Mouse (Mus musculus): Measurements from ENCODE around the gene Naaladl2. TPM values are rescaled to one million over a fixed set of nuclear protein-coding genes. Genes with fewer than 3 reads are reported as not detected.

Naaladl2 gene
- total RNA-seq, 2 experiments from 2014 or later: not detected

DNA sequence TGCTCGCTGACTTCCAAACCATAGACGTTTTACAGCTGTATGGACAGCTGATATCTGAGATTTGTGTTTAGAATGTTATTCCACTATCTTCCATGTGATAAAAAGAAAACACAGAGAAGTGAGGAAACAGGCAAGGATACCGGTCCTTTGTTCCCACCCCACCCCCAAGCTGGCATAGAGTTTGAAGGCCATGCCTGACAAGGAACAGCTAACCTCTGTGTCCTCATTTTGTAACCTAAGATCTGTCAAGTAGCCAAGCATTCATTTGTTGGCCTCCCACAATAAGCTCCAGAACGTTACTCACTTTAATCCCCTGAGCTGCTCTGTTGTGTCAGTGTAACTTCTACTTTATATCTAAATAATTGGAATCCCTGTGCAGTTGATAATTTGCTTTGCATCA is 161.9 kb downstream of the Naaladl2 start:
- ATAC-seq (replicated peaks; ENCODE audit: poor library complexity, severe bottlenecking): no peak

DNA sequence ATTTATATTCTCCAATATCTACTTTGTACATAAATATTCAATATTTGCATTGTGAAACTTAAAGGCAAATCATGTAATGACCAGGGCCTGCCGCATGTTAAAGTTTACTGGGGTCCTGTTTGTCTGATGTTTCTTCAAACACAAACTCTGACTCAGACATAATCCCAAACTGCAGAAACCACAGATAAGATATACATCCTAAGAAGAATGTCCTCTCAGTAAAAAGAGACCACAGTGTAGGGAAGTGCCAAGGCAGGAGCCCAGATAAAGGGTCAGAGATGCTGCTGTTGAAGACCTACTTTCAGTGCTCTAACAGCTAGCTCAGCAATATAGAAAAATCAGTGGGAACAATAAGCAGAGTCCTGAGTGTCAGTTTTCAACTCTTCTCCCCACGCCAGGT is 201.9 kb downstream of the Naaladl2 start:
- no peak for ATAC-seq (replicated peaks; ENCODE audit: poor library complexity, severe bottlenecking)

DNA sequence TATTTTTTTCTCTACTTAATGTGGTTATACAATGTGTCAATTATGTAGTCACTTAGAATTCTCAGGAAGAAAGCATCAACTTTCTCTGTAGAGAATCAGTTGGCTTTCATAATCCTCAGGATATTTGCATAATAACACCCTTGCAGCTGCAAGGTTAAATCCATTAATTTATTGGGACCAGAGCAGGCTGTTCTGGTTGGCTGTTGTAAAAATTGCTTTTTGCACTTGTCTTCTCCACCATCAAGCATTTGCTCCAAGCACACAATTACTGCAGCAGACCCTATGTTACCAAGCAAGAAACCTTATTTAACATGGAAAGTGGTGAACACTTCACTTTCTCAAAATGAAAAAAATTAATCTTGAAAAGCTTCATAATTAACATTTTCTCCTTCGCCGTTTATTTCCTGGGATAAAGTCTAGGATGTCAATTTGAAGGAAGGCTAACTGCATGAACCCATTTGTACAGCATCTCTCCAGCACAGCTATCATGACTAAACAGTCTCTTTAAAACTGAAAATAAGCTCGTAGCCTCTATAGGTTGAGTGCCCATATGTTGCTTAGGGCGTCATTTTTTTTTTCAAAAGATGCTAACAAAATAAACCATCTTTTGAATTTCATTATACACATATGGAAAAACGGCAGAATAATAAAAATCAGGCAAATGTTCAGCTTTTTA is 205.4 kb downstream of the Naaladl2 start:
- no peak for ATAC-seq (replicated peaks; ENCODE audit: poor library complexity, severe bottlenecking)

DNA sequence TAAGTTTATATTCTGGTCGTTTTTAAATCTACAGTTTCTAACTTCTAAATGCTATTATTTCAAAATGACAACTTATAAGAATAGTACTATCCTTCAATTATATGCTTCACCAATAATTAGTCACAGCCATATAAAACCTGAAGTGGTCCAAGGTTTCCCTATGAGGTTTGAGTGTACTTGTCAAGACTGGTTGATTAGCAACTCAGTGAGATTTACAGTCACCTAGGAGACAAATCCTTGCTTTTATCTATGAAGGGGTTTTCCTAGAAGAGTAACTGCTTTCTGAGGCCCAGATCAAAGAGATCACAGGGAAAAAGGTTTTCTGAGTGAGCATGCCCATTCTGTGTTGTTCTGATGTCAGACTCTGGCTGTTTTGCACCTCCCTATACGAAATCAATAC is 222.2 kb downstream of the Naaladl2 start:
- ATAC-seq (replicated peaks; ENCODE audit: poor library complexity, severe bottlenecking): no peak

DNA sequence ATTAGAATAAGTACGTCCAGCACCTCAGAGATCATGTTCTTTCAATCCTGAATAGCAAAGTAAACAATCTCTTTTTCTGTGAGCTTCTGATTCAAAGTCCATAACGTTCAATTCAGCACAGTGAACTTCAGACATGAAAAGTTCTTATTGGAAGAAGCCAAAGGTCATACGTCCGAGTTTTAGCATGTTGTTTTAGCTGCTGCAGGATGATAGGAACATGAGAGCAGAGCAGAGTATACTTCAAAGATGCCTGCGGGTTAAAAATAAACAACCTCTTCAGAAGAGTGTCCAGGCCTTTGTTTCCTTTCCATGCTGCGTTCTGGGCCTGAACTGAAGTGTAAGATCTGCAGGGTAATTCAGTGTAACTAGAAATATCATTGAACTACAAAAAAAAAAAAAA is 222.7 kb downstream of the Naaladl2 start:
- no peak for ATAC-seq (replicated peaks; ENCODE audit: poor library complexity, severe bottlenecking)

DNA sequence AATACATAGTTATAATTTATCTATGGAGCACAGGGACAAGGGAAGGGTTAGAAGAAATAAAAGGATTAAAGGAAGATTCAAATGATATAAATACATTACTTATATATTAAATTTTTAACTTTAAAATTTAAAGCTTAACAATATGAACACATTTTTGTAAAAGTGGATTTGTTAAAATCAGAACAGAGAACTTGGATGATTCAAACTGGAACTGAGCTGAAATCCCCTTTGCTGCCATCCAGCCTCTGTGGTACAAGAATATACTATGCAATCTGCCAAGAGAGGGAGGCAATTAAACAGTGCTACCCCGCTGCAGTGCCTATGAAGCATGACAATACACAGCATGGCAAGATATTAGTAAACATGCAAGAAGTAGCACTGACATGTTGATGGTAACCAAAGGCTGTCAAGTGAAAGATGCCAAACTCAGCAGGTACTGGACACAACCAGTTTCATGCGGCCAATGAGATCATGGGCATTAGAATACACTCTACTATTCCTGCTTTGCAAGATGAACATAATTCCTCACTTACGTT is 238.6 kb downstream of the Naaladl2 start:
- no peak for ATAC-seq (replicated peaks; ENCODE audit: poor library complexity, severe bottlenecking)

DNA sequence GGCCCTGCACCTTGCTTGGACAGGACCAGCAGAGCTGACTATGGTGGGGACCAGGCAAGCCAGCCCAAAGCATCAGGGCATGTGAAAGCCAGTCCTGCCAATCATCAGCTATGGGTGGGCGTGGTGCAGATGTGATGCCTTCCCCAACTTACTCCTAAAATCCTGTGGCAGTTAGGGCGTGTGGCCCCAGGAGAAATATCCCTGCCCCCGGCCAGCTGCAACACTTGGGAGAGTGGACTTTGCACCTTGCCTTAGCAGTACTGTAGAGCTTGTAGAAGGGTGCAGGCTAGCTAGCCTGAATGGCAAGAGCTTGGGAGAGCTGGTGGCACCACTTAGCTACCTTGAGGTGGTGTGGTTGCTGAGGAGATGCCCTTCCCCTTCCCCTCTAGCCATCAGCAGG is 255.3 kb downstream of the Naaladl2 start:
- no peak for ATAC-seq (replicated peaks; ENCODE audit: poor library complexity, severe bottlenecking)

DNA sequence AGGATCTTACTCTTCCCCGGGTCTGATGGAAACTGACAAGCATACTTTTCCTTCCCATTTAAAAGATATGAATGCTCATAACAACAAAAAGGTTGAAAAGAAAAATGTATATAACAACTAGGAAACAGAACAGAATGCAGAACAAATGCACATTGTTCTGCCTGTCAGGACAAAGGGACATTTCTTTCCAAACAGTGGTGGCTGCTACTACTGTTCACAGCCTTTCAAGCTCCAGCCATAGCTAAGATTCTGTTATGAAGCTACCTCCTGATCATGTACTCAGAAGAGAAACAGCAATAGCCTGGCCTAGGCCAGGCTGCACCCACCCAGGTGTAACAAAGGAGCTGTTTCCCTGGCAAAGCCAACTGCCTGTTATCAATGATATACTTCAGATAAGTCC is 271.8 kb downstream of the Naaladl2 start:
- ATAC-seq (replicated peaks; ENCODE audit: poor library complexity, severe bottlenecking): no peak

DNA sequence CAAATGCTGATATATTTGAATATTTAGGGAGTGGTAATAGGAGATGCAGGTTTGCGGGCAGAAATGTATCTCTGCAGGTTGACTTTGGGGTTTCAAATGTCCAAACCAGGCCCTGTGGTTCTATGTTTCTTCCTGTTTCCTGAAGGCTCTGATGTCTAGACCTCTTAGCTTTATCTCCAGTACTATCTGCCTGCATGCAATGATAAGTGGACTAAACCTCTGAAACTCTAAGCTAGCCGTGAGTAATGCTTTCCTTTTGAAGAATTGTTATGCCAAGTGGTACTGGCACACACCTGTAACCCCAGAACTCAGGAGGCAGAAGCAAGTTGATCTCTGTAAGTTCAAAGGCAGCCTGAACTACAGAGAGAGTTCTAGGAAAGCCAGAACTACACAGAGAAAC is 291.1 kb downstream of the Naaladl2 start:
- no peak for ATAC-seq (replicated peaks; ENCODE audit: poor library complexity, severe bottlenecking)

DNA sequence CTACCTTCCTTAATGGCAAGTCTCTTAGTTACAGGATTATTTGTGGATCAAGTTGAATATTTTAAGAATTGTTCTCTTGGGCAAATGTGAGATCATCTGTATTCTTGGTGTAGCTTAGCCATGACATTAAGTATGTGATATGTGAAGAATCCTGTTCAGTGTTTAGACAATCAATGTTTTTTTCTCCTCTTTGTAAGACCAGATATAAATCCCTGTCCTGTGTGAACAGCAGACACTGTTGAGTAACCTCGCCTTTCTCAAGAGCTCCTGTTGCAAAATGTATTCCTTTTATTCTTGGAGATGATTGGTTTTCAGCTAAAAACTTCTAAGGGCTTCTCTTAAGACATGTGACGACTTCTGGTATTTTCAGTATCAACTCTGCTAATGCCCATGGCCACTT is 347.3 kb downstream of the Naaladl2 start:
- no peak for ATAC-seq (replicated peaks; ENCODE audit: poor library complexity, severe bottlenecking)

DNA sequence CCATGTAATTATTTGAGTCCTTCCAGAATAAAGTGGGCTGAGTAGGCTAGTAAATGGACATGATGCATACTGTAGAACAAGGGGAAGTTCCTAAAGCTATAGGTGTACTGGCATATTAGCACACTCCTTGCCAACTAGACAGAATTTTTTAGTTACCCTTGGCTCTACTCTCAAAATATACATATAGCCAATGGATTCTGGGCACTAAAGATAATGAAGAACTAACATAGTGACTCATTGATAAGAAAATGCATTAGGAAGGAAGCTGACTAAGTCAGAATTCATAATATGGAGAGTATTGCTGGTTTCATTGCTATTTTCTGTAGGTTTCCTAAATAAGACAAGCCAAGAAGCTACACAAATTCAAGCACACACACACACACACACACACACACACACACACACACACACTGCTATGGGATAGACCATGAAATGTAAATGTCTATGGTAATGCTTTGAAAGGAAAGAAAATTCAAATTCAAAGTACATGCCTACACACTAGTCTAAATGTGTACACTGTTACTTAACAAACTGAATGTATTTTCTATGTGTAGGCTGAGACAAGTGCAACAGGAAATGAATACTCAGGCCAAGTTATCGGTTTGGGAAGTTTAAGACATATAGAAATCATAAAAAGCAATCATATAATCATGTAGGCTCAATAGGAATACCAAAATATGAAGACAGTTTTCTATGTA is 356.5 kb downstream of the Naaladl2 start:
- ATAC-seq (replicated peaks; ENCODE audit: poor library complexity, severe bottlenecking): no peak

DNA sequence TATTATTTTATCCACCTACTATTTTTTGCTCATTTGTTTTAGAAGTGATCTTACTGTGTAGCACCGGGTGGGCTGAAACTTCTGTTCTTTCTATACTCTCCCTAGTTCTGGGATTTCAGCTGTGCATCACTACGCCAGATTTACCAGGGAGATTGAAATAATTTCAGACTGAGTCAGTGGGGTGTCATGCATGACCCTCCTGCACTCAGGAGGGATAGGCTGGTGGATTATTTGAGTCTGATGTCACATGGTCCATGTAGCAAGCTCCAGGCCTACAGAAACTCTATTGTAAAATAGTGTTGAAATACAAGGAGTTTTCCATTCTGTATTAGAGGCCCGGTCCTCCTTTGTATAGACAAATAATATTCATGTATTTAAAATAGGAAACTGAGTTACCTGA is 360.0 kb downstream of the Naaladl2 start:
- ATAC-seq (replicated peaks; ENCODE audit: poor library complexity, severe bottlenecking): no peak

DNA sequence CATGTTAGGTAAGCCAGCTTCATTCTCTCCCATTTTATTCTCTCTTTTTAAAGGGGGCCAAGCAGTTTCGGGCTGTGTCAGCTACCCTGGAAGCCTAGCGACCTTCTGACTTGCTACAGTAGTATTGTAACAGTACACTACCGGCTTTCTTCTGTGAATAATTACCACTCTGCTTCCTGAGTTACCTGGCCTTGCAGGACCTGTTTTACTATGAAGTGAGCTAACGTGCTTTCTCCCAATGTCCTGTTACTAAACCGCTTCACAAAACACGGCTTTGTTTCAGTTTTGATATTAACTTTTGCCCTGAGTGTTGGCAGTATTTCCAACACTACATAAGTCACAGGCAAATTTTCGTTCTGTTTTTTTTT is 360.6 kb downstream of the Naaladl2 start:
- no peak for ATAC-seq (replicated peaks; ENCODE audit: poor library complexity, severe bottlenecking)

DNA sequence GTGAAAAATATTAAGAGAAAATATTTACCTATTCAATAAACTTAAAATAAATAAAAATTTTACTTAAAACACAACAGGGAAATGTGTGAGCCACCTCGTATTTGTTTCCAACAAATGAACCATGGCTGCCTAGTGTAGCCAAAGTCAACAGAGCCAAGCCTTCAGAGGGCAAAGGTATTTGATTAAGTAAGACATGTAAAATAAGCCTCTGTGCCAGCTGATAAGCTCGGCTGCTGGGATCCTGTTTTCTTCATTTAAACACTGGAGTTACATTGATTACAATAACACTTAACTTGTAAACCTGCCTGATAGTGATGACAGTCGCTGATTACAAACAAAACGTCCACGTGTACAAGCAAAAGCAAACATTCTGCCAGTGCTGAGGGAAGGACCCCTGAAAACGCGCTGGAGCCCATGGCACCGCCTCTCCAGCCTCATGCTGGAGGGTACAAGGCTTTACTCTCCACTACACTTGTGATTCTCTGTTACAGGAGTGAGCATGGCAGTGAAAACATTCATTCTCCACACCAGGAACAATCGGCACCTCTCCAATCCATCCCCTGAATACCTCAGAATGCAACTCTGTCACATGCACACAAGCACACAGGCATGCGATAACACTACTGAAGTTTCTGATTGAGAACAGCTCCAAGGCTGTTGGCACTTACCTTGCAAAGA is 361.1 kb downstream of the Naaladl2 start:
- no peak for ATAC-seq (replicated peaks; ENCODE audit: poor library complexity, severe bottlenecking)

DNA sequence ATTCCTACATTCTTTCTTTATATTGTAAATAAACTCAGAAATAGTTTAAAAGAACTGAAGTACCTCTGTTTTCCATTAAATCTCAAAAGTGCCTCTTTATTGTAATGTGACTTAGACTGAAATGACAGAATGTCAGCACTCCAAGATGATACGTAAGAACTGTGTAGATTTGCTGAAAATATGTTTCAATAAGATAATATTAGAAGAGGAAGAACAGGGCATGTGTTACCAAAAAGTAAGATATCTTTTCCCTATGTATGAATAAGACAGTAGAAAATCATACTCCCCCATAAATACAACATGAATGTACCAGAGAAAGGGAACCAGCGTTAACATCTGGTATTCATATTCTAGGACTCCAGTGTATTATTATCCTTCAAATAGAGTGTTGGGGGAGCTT is 362.4 kb downstream of the Naaladl2 start:
- no peak for ATAC-seq (replicated peaks; ENCODE audit: poor library complexity, severe bottlenecking)

DNA sequence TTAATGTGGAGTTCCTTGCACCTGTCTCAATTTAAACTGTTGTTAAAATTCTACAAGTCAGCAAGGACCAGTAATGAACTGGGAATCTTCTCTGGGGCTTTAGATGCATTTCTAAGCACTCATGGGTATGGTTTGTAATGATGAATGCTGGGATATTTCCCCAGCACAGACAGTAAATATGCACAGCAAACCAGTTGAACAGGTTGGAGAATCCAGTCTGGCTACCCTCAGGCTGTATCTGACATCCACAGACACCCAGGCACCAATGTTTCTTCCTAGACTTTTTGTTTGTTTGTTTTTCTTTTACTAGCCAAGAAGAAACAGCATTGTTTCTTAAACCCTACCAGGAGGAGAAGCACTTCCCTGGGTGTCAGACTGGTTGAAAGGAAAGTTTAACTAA is 365.6 kb downstream of the Naaladl2 start:
- no peak for ATAC-seq (replicated peaks; ENCODE audit: poor library complexity, severe bottlenecking)

DNA sequence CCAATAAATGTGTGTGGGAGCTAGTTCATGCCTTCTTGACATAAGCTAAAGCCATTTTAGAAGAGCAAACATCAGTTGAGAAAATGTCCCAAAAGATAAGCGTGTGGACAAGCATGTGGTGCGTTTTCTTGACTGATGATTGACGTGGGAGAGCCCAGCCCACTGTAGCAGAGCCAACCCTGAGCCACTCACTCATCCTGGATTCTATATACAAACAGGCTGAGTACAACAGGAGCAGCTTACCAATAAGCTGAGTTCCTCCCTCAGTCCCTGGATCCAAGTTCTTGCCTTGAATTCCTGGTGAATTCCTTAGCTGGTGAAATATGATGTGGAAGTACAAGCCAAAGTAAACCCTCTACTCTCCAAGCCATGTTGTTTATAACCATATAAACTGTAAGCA is 395.0 kb downstream of the Naaladl2 start:
- ATAC-seq (replicated peaks; ENCODE audit: poor library complexity, severe bottlenecking): no peak

DNA sequence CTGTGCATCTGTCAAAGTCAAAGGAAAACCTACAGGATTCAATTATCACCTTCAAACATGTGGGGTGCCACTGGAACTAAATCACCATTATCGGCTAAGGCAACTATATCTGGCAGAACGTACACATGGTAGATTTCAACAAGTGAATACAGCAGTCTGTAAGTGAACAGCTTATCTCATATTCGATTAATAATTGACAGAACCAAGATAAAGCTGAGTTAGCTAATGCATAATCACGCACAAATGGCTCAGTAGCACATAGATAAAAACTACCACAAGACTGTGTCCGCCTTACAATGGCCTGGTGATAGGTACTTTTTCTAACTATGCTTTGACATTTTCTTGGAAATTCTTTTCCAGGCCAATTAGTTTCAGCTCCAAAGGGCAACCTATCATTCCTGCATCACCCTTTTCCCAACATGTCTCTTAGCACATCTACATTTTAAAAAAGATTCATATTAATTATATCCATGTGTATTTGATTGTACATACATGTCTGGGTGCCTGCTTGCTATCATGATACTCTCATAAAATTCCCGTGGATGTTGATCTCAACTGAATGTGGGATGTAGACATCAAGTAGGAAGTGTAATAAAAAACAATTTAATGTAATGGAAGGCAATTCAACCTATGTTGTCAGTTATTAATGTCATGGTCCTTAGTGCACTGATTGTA is 396.7 kb downstream of the Naaladl2 start:
- ATAC-seq (replicated peaks; ENCODE audit: poor library complexity, severe bottlenecking): no peak

DNA sequence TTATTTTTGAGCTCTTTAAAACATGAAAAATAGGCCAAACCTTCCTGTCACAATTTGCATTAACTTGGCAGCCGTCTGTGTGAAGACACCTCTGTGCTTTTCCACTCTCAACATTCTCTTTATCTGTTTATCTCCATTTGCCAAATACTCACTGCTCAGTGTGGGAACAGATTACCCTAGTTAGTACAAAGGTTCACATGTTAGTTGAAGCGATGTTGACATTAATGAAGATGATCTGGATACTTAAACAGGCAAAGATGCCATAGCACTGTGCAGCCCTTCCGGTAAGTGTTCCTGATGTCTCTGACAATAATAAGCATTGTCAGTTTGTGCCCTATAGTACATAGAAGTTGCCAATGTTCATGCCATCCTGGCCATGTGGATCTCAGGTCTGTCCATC is 400.1 kb downstream of the Naaladl2 start:
- no peak for ATAC-seq (replicated peaks; ENCODE audit: poor library complexity, severe bottlenecking)

DNA sequence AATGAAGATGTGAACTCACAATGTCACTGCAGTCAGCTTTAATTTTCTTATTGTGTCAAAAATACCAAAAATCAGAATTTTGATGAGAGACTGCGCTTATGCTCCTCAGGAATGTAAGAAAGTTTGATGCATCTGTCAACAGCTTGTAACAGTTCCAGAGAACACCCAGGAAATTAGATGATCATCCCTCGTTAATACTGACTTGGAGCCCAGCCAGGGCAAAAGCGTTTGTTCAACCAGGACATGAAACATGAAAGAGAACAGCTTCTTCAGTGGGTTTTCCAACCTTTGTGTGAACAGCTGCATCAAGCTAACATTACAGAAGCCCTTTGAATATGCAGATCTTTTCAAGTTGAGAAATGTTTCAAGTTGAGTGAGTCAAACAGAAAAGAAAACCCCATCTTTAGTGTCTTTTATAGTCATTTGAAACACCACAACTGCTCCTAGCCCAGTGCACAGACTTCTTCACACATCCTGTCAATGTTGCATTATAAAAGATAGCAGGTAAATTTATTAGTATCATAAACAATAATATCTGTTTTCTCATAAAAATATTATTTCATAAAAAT is 424.8 kb downstream of the Naaladl2 start:
- no peak for ATAC-seq (replicated peaks; ENCODE audit: poor library complexity, severe bottlenecking)

DNA sequence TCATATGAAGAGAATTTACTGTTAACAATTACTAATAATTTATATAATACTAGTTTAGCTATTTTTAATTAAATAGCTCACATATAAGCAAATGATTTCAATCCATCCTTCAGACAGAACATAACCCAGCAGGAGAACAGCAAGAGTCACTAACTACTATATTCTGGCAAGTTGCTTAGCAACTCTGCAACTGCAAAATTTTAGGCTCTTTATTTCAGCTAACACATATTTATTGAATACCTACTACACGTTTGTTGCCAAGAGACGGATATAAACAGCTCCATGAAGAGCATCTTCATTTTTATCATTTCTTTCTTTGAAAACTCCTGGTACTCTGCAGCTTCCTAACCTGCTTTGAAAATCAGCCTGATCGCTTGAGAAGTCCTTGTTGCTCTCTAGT is 429.3 kb downstream of the Naaladl2 start:
- ATAC-seq (replicated peaks; ENCODE audit: poor library complexity, severe bottlenecking): no peak

Data from granulocyte monocyte progenitor cell, adult 5-6 weeks (primary cell).